Mouse (Mus musculus): ENCODE data around the gene Cacna1h.

DNA sequence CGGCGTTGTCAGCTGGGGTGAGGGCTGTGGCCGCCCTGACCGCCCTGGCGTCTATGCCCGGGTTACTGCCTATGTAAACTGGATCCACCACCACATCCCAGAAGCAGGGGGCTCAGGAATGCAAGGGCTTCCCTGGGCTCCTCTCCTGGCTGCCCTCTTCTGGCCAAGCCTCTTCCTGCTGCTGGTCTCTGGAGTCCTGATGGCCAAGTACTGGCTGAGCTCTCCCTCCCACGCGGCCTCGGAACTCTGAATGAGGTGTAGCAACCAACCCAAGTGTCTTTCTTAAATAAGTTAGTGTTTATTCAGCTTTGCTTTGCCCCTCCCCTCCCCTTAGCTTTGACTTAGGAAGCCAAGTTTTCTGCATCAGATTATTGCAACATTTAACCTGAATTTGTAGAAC lies 59.6 kb downstream of the Cacna1h start:
- TF ChIP-seq EP300 (IDR thresholded peaks at IDR 0.05; ENCODE audit: low read depth), result no peak
- peak; percentile 24 for TF ChIP-seq CTCF (IDR thresholded peaks at IDR 0.05; ENCODE audit: low read depth)

All from liver, postnatal 0 days (tissue).